Mouse (Mus musculus) kidney, adult 2 months (tissue): ENCODE results near the gene Gtsf1l.

Experiments used
- CTCF ChIP-seq: fragments of 200-500 bp; conservative IDR thresholded peaks from 2 replicates; pipeline ENCODE4 v1.5.1; 2011; ENCODE audit warnings: low read depth, mild to moderate bottlenecking, control low read depth, low read length, moderate library complexity, mixed read lengths; ENCODE audit not compliant: insufficient read depth, insufficient read length
- POLR2A ChIP-seq: fragments of 200-500 bp; IDR thresholded peaks from one replicate; pipeline ENCODE4 v1.6.1; 2011; ENCODE audit warnings: low read depth, low read length, control low read depth

DNA sequence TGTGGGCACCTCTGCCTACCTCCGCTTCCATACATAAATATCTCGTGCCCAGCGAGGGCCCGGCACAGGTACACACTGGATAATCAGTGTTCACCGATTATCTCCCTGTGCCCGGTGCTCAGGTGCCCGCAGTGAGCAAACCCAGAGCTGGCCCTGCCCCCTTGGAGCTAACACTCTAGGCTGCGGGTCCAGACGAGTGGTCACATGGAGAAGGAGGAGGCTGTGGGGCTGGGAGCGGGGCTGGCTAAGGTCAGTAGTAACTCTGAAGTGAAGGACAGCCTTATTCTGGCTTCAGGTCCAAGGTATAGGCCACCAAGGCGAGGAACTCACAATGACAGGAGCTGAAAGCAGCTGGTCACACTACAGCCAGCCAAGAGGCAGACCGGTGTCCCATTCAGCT, 12.8 kb downstream of the Gtsf1l start:
- TF ChIP-seq CTCF (no peak), POLR2A (no peak)
